Mouse (Mus musculus) right cerebral cortex, postnatal 4 days (tissue): Measurements from ENCODE around the gene Gng8.

Experiments
- DNase-seq: peaks from one replicate; pipeline ENCODE4 v3.0.0-alpha.2; 2022

The Gng8 gene

GRCm38 (mm10) chr7:16909909-16910308 lies 18.3 kb downstream of the Gng8 start:
- DNase-seq, result no peak

GRCm38 (mm10) chr7:16911904-16912303 lies 20.3 kb downstream of the Gng8 start:
- no peak for DNase-seq

GRCm38 (mm10) chr7:16912360-16912759 lies 20.8 kb downstream of the Gng8 start:
- DNase-seq, result no peak

GRCm38 (mm10) chr7:16913806-16914452 lies 22.3 kb downstream of the Gng8 start:
- peak; percentile 71 for DNase-seq

GRCm38 (mm10) chr7:16914453-16915343 lies 23.1 kb downstream of the Gng8 start:
- DNase-seq, result no peak

GRCm38 (mm10) chr7:16915461-16916340 lies 24.1 kb downstream of the Gng8 start:
- no peak for DNase-seq

GRCm38 (mm10) chr7:16916342-16917265 lies 25.0 kb downstream of the Gng8 start:
- no peak for DNase-seq

GRCm38 (mm10) chr7:16917447-16917846 lies 25.9 kb downstream of the Gng8 start:
- DNase-seq, result no peak

- no peak for DNase-seq
Observed at GRCm38 (mm10) chr7:16918014-16918413, 26.4 kb downstream of the Gng8 start.

- no peak for DNase-seq
Observed at GRCm38 (mm10) chr7:16918670-16919069, 27.1 kb downstream of the Gng8 start.

GRCm38 (mm10) chr7:16919395-16920149 lies 28.0 kb downstream of the Gng8 start:
- DNase-seq, result no peak

GRCm38 (mm10) chr7:16920150-16920579 lies 28.6 kb downstream of the Gng8 start:
- no peak for DNase-seq

GRCm38 (mm10) chr7:16920818-16921791 lies 29.5 kb downstream of the Gng8 start:
- no peak for DNase-seq

GRCm38 (mm10) chr7:16921881-16922335 lies 30.3 kb downstream of the Gng8 start:
- no peak for DNase-seq

- DNase-seq, result no peak
Observed at GRCm38 (mm10) chr7:16922360-16922973, 30.9 kb downstream of the Gng8 start.

- DNase-seq, result no peak
Observed at GRCm38 (mm10) chr7:16923283-16924036, 31.9 kb downstream of the Gng8 start.

- DNase-seq, result peak; percentile 99
Observed at GRCm38 (mm10) chr7:16924037-16924834, 32.6 kb downstream of the Gng8 start, which contains the start of gene Calm3. Gene Calm3, minus strand, starts transcription at chr7:16924114.

GRCm38 (mm10) chr7:16928341-16928740 lies 36.8 kb downstream of the Gng8 start:
- no peak for DNase-seq
